Mouse (Mus musculus) heart, postnatal 10 days (tissue): ENCODE results near the gene Abcb8. TPM values are rescaled to one million over a fixed set of nuclear protein-coding genes. Genes with fewer than 3 reads are reported as not detected.
"Not testable (repeated sequence)": the region's sequence is repeated elsewhere in the genome, so short reads cannot be mapped to it uniquely, and the experiment has no call there.

Experiments used
- DNase-seq, 2 experiments: peaks; one replicate each; pipeline ENCODE4 v3.0.0; 2021
- intact Hi-C: fragments of 180-260 bp; cut with DNase I; formaldehyde crosslinking; loops from one replicate; pipeline ENCODE4 v1.15.1; 2025
- total RNA-seq, 2 experiments: library from RNA; stranded (reverse); gene quantifications; 2 replicates each; pipeline ENCODE4 v1.2.3; 2021

The Abcb8 gene
- total RNA-seq, 2 experiments from 2014 or later = 85.0 to 88.5 TPM

DNA sequence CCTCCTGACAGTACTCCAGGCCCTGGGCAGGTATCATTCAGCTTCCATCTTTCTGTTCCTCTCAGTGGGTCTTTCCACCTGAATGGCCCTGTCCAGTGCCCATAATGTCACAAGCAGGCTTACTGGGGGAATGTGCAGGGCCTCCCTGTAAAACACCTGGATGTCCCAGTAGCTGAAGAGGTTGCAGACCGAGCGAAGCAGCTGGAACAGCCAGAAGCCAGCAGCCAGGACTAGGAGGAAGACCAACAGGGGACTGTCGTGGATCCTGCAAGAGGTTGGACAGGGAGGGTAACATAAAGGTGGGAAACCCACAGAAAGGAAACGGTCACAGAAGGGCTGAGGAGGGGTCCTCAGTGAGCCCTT, 3.8 kb upstream of the Abcb8 start:
- intact Hi-C loops = no loop called here
- no peak for DNase-seq

GRCm38 (mm10) chr5:24391864-24392263, 1.6 kb upstream of the Abcb8 start, which contains the start of gene Atg9b:
Gene Atg9b (minus strand): TSS chr5:24392143.
- intact Hi-C loops = loop anchor here (2.0 kb wide), 2 partner anchors 31 to 55 kb away; no protein-coding TSS in a partner anchor
- DNase-seq = no peak

DNA sequence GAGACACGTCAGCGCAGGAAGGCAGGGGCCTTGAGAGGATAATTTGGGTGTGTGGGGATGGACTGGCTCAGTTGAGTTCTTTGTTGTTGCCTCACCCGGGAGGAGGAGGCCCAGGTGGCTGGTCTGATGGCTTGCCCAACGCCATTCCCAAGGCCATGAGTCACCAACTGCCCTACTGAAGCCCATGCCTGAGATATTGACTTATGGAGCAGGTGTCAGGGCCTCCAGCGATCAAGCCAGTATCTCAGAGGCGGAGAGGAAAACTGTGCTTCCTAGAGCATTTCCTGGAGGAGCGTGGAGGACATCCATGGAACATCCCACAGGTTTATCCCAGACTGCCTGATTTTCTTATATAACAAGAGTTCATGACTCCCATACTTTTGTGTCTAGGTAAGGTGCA, 739 bp upstream of the Abcb8 start:
- intact Hi-C loops = loop anchor here (2.0 kb wide), 2 partner anchors 32 to 56 kb away; no protein-coding TSS in a partner anchor
- DNase-seq = no peak

DNA sequence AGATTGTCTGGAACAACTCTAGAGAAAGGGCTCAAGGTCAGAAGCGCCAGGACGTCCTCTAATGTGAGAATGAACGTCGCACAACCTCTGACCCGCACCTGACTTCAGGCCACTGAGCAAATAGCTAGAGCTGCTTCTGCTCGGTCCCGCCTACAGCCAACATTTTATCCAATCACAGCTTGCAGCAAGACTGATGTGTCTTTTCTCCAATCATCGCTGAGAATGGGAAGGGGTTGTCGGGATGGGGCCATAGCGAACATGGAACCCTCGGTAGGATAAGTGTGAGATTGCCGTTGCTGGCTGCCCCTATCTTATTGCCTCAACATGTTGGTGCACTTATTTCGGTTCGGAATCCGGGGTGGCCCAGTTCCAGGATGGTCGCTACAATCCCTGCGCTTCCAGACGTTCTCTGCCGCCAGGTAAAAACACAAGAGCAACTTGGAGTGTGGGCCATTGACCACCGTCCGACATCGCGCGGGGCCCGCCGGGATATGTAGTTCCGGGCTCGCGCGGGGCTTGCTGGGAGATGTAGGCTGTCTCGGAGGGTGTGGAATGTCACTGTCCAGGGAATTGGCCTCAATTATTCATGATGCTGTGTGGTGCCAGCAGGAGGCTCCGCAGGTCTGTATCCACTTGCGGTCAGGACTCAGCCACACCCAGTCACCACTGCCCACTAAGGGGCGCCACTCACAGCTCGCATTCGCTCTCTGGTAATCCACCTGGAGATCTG, 867 bp downstream of the Abcb8 start:
- DNase-seq = peak; percentile 97 to 99
- intact Hi-C loops = loop anchor here (2.0 kb wide), 1 partner anchor 28 kb away; the partner anchor contains the start of genes Cdk5 and Slc4a2

GRCm38 (mm10) chr5:24396254-24396653, 2.8 kb downstream of the Abcb8 start:
- intact Hi-C loops = not testable (repeated sequence)

DNA sequence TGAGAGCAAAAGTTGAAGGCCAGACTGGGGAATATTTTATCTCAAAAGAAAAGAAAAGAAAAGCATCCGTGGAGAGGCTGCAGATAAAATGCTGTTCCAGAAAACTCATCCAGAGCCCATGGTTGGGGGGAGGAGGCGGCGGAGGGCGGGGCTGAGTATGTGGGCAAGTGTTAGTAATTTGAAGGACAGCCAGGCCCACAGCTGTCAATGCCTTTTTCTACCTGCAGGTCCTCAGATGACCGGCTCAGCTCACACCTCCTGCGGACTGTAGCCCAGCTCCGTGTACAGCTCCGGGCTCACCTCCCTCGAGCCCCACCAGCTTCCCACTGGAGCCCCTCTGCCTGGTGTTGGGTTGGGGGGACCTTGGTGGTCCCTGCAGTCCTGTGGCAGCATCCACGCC, 6.2 kb downstream of the Abcb8 start:
- intact Hi-C loops = no loop called here

More at GRCm38 (mm10) chr5:24396254-24396653, 2.8 kb downstream of the Abcb8 start:
- DNase-seq = not testable (repeated sequence)

GRCm38 (mm10) chr5:24400362-24400761, 6.9 kb downstream of the Abcb8 start:
- DNase-seq = no peak
- intact Hi-C loops = no loop called here

More for the DNA sequence above, 6.2 kb downstream of the Abcb8 start:
- no peak for DNase-seq

GRCm38 (mm10) chr5:24400911-24401605, 7.6 kb downstream of the Abcb8 start:
- intact Hi-C loops = no loop called here

GRCm38 (mm10) chr5:24401969-24402368, 8.5 kb downstream of the Abcb8 start:
- DNase-seq = peak; percentile 41 to 50
- intact Hi-C loops = no loop called here

More at GRCm38 (mm10) chr5:24400911-24401605, 7.6 kb downstream of the Abcb8 start:
- DNase-seq = no peak

- intact Hi-C loops = no loop called here
- DNase-seq = no peak
Measured at GRCm38 (mm10) chr5:24404594-24405360, 11.3 kb downstream of the Abcb8 start.

GRCm38 (mm10) chr5:24405389-24405876, 12.0 kb downstream of the Abcb8 start:
- DNase-seq = no peak
- intact Hi-C loops = no loop called here

DNA sequence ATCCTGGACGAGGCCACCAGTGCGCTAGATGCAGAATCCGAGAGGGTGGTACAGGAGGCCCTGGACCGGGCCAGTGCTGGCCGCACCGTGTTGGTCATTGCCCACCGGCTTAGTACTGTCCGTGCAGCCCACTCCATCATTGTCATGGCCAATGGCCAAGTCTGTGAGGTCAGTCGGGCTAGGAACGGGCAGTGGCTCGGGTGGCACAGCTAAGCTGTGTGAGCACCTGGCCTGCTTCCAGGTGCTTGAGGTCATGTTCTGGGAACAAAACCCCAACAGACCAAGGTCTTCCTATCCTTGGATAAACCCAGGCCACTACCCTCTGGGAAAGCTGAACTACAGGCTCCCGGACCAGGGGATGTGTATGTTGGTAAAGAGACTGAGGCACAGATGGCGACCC, 15.2 kb downstream of the Abcb8 start:
- peak; percentile 51 to 52 for DNase-seq
- intact Hi-C loops = no loop called here

DNA sequence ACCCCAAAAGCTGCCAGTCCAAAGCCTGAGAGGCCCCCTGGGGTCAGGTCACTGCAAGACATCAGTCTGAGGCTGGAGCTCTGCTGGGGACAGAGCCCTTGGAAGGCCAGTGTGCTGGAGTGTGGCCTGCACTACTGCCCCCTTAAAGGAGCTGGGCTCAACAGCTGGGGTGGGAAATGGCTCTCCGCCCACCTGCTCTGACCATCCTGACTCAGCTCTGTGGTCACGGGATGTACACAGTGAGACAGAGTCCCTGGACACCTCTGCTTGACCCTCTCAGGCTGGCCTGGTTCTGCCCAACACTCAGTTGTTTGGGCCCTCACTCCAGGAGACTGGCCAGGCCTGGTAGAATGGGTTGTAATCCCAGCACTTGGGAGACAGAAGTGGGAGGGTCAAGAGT, 16.0 kb downstream of the Abcb8 start:
- no peak for DNase-seq
- intact Hi-C loops = no loop called here

- intact Hi-C loops = no loop called here
- no peak for DNase-seq
Measured at GRCm38 (mm10) chr5:24412063-24412462, 18.6 kb downstream of the Abcb8 start.

GRCm38 (mm10) chr5:24413042-24413693, 19.7 kb downstream of the Abcb8 start, which contains the start of gene Asic3:
Gene Asic3 (plus strand): TSS chr5:24413392.
- DNase-seq = no peak
- intact Hi-C loops = no loop called here

DNA sequence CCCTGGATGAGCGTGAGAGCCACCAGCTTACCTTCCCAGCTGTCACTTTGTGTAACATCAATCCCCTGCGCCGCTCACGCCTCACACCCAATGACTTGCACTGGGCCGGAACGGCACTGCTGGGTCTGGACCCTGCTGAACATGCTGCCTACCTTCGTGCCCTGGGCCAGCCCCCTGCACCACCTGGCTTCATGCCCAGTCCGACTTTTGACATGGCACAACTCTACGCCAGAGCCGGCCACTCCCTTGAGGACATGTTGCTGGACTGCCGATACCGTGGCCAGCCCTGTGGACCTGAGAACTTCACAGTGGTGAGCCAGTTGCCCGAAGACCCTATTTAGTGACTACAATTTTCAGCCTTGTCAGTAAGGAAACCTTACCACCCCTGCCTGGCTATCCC, 20.5 kb downstream of the Abcb8 start:
- intact Hi-C loops = no loop called here
- no peak for DNase-seq

GRCm38 (mm10) chr5:24416222-24416736, 22.8 kb downstream of the Abcb8 start:
- intact Hi-C loops = loop anchor here (2.0 kb wide), 1 partner anchor 55 kb away; no protein-coding TSS in a partner anchor
- DNase-seq = peak; percentile 76 to 84

DNA sequence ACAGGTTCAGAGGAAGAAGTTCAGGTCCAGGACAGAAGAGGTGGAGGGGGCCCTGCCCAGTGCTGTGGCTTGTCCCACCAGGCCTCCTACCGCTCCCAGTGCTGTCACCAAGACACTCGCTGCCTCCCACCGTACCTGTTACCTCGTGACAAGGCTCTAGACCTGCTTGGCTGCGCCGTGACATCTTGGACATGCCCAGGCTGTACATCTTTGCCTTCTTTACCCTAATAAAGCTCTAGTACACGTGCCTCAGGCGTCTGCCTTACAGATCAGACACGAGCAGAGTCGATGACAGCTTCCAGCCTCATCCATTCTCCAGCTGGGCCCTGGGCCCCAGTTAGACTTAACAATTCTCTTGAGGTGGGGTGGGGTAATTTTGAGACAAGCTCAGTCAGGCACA, 24.1 kb downstream of the Abcb8 start:
- DNase-seq = no peak
- intact Hi-C loops = loop anchor here (2.0 kb wide), 1 partner anchor 53 kb away; no protein-coding TSS in a partner anchor

DNA sequence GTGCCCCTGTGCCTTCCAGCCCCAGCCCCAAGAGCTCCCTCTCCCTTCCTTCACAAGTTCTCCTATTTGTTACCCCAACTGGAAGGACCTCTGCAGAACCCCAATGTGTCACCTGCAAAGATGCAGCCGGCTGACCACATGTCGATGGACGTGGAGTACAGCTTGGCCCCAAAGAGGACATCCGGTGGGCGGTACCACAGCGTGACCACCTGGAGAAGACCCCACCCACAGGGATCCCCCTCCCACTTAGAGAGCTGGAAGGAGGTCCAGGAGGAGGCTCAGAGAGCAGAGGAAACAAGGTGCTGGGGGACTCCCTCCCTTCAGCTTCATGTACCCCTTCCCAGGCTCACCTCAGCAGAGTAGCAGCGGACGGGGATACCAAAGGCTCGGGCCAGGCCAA, 26.9 kb downstream of the Abcb8 start:
- intact Hi-C loops = no loop called here
- no peak for DNase-seq
